Mouse (Mus musculus): ENCODE measurements around the gene Poc1b. TPM values are rescaled to one million over a fixed set of nuclear protein-coding genes. Genes with fewer than 3 reads are reported as not detected.

Poc1b gene
- polyA plus RNA-seq, 1 experiment from 2014 or later, result 6.1 TPM

GRCm38 (mm10) chr10:99130611-99131010, 23.8 kb downstream of the Poc1b start:
- whole genome bisulfite sequencing, result 33% methylated on average over 6 of the region's 6 CpGs
- TF ChIP-seq CTCF (IDR thresholded peaks at IDR 0.05) (no peak), EP300 (IDR thresholded peaks at IDR 0.05) (no peak)
- DNase-seq (ENCODE audit: low spot score), result peak; percentile 40
- Histone ChIP-seq H3K9ac (replicated peaks; ENCODE audit: low read depth) (no peak overlapping the region), H3K36me3 (ENCODE audit: insufficient read depth, low read length) (no peaks in the 10 kb centered on the region; the same call in 1 of the 2 replicates), H3K27ac (ENCODE audit: low read length) (no peak overlapping the region), H3K4me1 (ENCODE audit: insufficient read depth, low read depth, low read length) (no peaks in the 10 kb centered on the region), H3K4me3 (ENCODE audit: low read depth, low read length) (no peak overlapping the region), H3K4me2 (replicated peaks; ENCODE audit: low read depth, low read length) (no peak overlapping the region), H3K9me3 (ENCODE audit: low read length) (no peaks in the 10 kb centered on the region), H3K27me3 (replicated peaks; ENCODE audit: insufficient read depth, low read length) (no peaks in the 10 kb centered on the region)
- ATAC-seq, result peak; percentile 23; the same call in 1 of the 2 replicates

- ATAC-seq (no peak), DNase-seq (ENCODE audit: low spot score) (no peak)
- no peaks in the 10 kb centered on the region for H3K27me3 ChIP-seq (replicated peaks; ENCODE audit: insufficient read depth, low read length)
- H3K4me2 ChIP-seq (replicated peaks; ENCODE audit: low read depth, low read length), result no peak overlapping the region
- no peak overlapping the region for H3K4me3 ChIP-seq (ENCODE audit: low read depth, low read length)
- TF ChIP-seq CTCF (IDR thresholded peaks at IDR 0.05) (0 out of 2 replicates have a peak, but pooled peaks have one; percentile 14), EP300 (IDR thresholded peaks at IDR 0.05) (no peak)
- no peak overlapping the region for H3K9ac ChIP-seq (replicated peaks; ENCODE audit: low read depth)
- H3K36me3 ChIP-seq (ENCODE audit: insufficient read depth, low read length), result no peaks in the 10 kb centered on the region; the same call in 1 of the 2 replicates
- H3K4me1 ChIP-seq (ENCODE audit: insufficient read depth, low read depth, low read length), result no peaks in the 10 kb centered on the region
- WGBS, result 56% methylated on average over 5 of the region's 5 CpGs
- no peak overlapping the region for H3K27ac ChIP-seq (ENCODE audit: low read length)
- no peaks in the 10 kb centered on the region for H3K9me3 ChIP-seq (ENCODE audit: low read length)
Observed at GRCm38 (mm10) chr10:99131298-99131697, 24.5 kb downstream of the Poc1b start.

- Histone ChIP-seq H3K36me3 (ENCODE audit: insufficient read depth, low read length) (no peaks in the 10 kb centered on the region; the same call in 1 of the 2 replicates), H3K27ac (ENCODE audit: low read length) (no peak overlapping the region), H3K9ac (replicated peaks; ENCODE audit: low read depth) (no peak overlapping the region), H3K9me3 (ENCODE audit: low read length) (no peaks in the 10 kb centered on the region), H3K4me3 (ENCODE audit: low read depth, low read length) (no peak overlapping the region), H3K4me1 (ENCODE audit: insufficient read depth, low read depth, low read length) (no peaks in the 10 kb centered on the region), H3K4me2 (replicated peaks; ENCODE audit: low read depth, low read length) (no peak overlapping the region), H3K27me3 (replicated peaks; ENCODE audit: insufficient read depth, low read length) (no peaks in the 10 kb centered on the region)
- ATAC-seq (peak; percentile 88), DNase-seq (ENCODE audit: low spot score) (peak; percentile 68)
- WGBS, result 58% methylated on average over 6 of the region's 6 CpGs
- TF ChIP-seq CTCF (IDR thresholded peaks at IDR 0.05) (no peak), EP300 (IDR thresholded peaks at IDR 0.05) (no peak)
Observed at GRCm38 (mm10) chr10:99132189-99132588, 25.4 kb downstream of the Poc1b start.

GRCm38 (mm10) chr10:99132595-99133272, 25.9 kb downstream of the Poc1b start:
- WGBS, result 90% methylated on average over 11 of the region's 11 CpGs
- DNase-seq (ENCODE audit: low spot score), result no peak

GRCm38 (mm10) chr10:99133321-99133875, 26.6 kb downstream of the Poc1b start:
- ATAC-seq, result no peak
- H3K4me1 ChIP-seq (ENCODE audit: insufficient read depth, low read depth, low read length), result no peaks in the 10 kb centered on the region
- H3K4me2 ChIP-seq (replicated peaks; ENCODE audit: low read depth, low read length), result no peak overlapping the region
- TF ChIP-seq EP300 (IDR thresholded peaks at IDR 0.05) (no peak), CTCF (IDR thresholded peaks at IDR 0.05) (no peak)
- H3K27ac ChIP-seq (ENCODE audit: low read length), result no peak overlapping the region
- no peak overlapping the region for H3K4me3 ChIP-seq (ENCODE audit: low read depth, low read length)
- no peaks in the 10 kb centered on the region for H3K9me3 ChIP-seq (ENCODE audit: low read length)
- no peaks in the 10 kb centered on the region for H3K27me3 ChIP-seq (replicated peaks; ENCODE audit: insufficient read depth, low read length)
- no peak overlapping the region for H3K9ac ChIP-seq (replicated peaks; ENCODE audit: low read depth)
- no peaks in the 10 kb centered on the region; the same call in 1 of the 2 replicates for H3K36me3 ChIP-seq (ENCODE audit: insufficient read depth, low read length)
- DNase-seq (ENCODE audit: low spot score), result no peak
- 92% methylated on average over 16 of the region's 16 CpGs for WGBS

More at GRCm38 (mm10) chr10:99132595-99133272, 25.9 kb downstream of the Poc1b start:
- no peak overlapping the region for H3K4me3 ChIP-seq (ENCODE audit: low read depth, low read length)
- no peaks in the 10 kb centered on the region for H3K4me1 ChIP-seq (ENCODE audit: insufficient read depth, low read depth, low read length)
- TF ChIP-seq EP300 (IDR thresholded peaks at IDR 0.05) (no peak), CTCF (IDR thresholded peaks at IDR 0.05) (no peak)
- H3K9ac ChIP-seq (replicated peaks; ENCODE audit: low read depth), result no peak overlapping the region
- no peak for ATAC-seq
- no peaks in the 10 kb centered on the region; the same call in 1 of the 2 replicates for H3K36me3 ChIP-seq (ENCODE audit: insufficient read depth, low read length)
- H3K27me3 ChIP-seq (replicated peaks; ENCODE audit: insufficient read depth, low read length), result no peaks in the 10 kb centered on the region
- H3K4me2 ChIP-seq (replicated peaks; ENCODE audit: low read depth, low read length), result no peak overlapping the region
- no peak overlapping the region for H3K27ac ChIP-seq (ENCODE audit: low read length)
- H3K9me3 ChIP-seq (ENCODE audit: low read length), result no peaks in the 10 kb centered on the region

- Histone ChIP-seq H3K9ac (replicated peaks; ENCODE audit: low read depth) (no peak overlapping the region), H3K36me3 (ENCODE audit: insufficient read depth, low read length) (no peaks in the 10 kb centered on the region), H3K9me3 (ENCODE audit: low read length) (no peaks in the 10 kb centered on the region), H3K27ac (ENCODE audit: low read length) (no peak overlapping the region), H3K27me3 (replicated peaks; ENCODE audit: insufficient read depth, low read length) (no peaks in the 10 kb centered on the region), H3K4me3 (ENCODE audit: low read depth, low read length) (no peak overlapping the region), H3K4me1 (ENCODE audit: insufficient read depth, low read depth, low read length) (no peaks in the 10 kb centered on the region), H3K4me2 (replicated peaks; ENCODE audit: low read depth, low read length) (no peak overlapping the region)
- WGBS, result 46% methylated on average over 5 of the region's 5 CpGs
- DNase-seq (ENCODE audit: low spot score), result peak; percentile 33
- no peak for ATAC-seq
- no peak for TF ChIP-seq CTCF (IDR thresholded peaks at IDR 0.05)
- TF ChIP-seq EP300 (IDR thresholded peaks at IDR 0.05), result no peak
Observed at GRCm38 (mm10) chr10:99136337-99136736, 29.5 kb downstream of the Poc1b start.
